Mouse (Mus musculus) embryonic fibroblast, embryonic 13.5 days (primary cell): Measurements from ENCODE around the gene Epha5.

ENCODE experiments used
- CTCF ChIP-seq: IDR thresholded peaks from 2 replicates; pipeline ENCODE4 v1.5.1; 2011; ENCODE audit warnings: mild to moderate bottlenecking, control low read depth, low read length, moderate library complexity, borderline replicate concordance; ENCODE audit not compliant: insufficient read depth
- POLR2A ChIP-seq: IDR thresholded peaks from 2 replicates; pipeline ENCODE4 v1.6.1; 2011; ENCODE audit warnings: low read depth, mild to moderate bottlenecking, control low read depth, low read length, moderate library complexity

GRCm38 (mm10) chr5:84413026-84413425 lies 4.2 kb downstream of the Epha5 start:
- no peak for TF ChIP-seq POLR2A
- no peak for TF ChIP-seq CTCF
